Mouse (Mus musculus) intestine, embryonic 16.5 days (tissue): Measurements from ENCODE around the gene Otud4. TPM values are rescaled to one million over a fixed set of nuclear protein-coding genes. Genes with fewer than 3 reads are reported as not detected.
"Not testable (repeated sequence)": the region's sequence is repeated elsewhere in the genome, so short reads cannot be mapped to it uniquely, and the experiment has no call there.

ENCODE experiments used
- ATAC-seq: fragments of 200-750 bp; cut with Nextera tagmentation; 2 replicates; pipeline ENCODE4 v1.8.0; 2017; ENCODE audit warnings: moderate TSS enrichment, moderate library complexity
- H3K27ac ChIP-seq: fragments of 300-500 bp; sonication (generic); 2 replicates; pipeline ENCODE4 v1.5.1; 2014; ENCODE audit warnings: mild to moderate bottlenecking, low read length
- H3K27me3 ChIP-seq: fragments of 300-500 bp; sonication (generic); replicated peaks from 2 replicates; pipeline ENCODE4 v1.6.1; 2014; ENCODE audit warnings: low read length, control low read depth, mixed read lengths; ENCODE audit not compliant: control insufficient read depth, insufficient read depth
- H3K36me3 ChIP-seq: fragments of 300-500 bp; sonication (generic); 2 replicates; pipeline ENCODE4 v1.6.1; 2014; ENCODE audit warnings: low read length, control low read depth; ENCODE audit not compliant: control insufficient read depth, insufficient read depth
- H3K4me1 ChIP-seq: fragments of 300-500 bp; sonication (generic); 2 replicates; pipeline ENCODE4 v1.6.1; 2014; ENCODE audit warnings: low read length, control low read depth, mixed read lengths; ENCODE audit not compliant: control insufficient read depth, insufficient read depth
- H3K4me2 ChIP-seq: fragments of 300-500 bp; sonication (generic); 2 replicates; pipeline ENCODE4 v1.6.1; 2014; ENCODE audit warnings: low read depth, low read length, control low read depth
- H3K4me3 ChIP-seq: fragments of 300-500 bp; sonication (generic); 2 replicates; pipeline ENCODE4 v1.5.1; 2014; ENCODE audit warnings: mild to moderate bottlenecking, low read length
- H3K9ac ChIP-seq: fragments of 300-500 bp; sonication (generic); 2 replicates; pipeline ENCODE4 v1.6.1; 2014; ENCODE audit warnings: low read depth, low read length
- H3K9me3 ChIP-seq: fragments of 300-500 bp; sonication (generic); 2 replicates; pipeline ENCODE4 v1.6.1; 2016; ENCODE audit warnings: low read length, control low read depth; ENCODE audit not compliant: control insufficient read depth
- WGBS: fragments of 180-500 bp; shearing (Covaris S2); extraction: QIAGEN DNeasy Blood & Tissue Kit; methylation state at CpG from one replicate; pipeline ENCODE4 v1.1.7; 2014; 5-methylcytosine and 5-hydroxymethylcytosine counted together
- polyA plus RNA-seq: library from polyadenylated mRNA; unstranded; fragments of >200 nt; fragmentation: Nextera tagmentation; extraction: Ambion mirVana; gene quantifications from 2 replicates; pipeline ENCODE4 v1.2.1, GENCODE M21; 2015

The Otud4 gene
- 8.4 and 8.6 TPM in 2 replicates for polyA plus RNA-seq

DNA sequence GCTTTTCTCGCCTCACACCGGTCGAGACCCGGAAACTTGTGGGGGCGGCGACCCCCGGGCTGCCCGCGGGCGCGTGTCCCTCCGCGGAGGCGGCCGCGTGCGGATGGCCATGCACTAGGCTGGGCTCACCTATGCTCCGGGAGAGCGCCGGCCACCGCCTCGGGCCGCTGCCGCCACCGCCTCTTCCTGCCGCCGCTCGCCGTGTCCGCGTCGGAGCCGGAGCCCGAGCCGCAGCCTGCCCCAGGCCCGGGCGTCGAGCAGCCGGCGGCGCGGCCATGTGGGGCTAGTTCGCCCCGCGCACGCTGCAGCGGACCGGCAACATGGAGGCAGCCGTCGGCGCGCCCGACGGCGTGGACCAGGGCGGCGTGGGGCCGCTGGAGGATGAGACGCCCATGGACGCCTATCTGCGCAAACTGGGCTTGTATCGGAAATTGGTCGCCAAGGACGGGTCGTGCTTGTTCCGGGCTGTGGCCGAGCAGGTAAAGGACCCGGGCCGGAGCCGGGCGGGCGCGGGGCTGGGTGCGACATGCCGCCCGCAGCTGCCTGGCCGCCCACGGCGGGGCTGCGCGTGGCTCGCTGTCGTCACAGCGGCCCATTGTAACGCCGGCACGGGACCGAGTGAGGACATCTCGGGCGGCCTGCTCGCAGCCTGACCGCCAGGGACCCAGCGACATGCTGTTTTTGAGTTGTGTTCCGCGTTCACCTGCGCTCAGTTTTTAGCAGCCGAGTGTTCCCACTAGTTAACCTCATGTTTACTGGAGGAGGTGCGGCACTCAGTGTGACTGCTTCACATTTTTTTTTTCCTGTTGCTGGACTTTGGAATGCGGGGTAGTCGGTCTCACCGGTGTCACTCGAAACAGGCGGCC, at the start of gene Otud4:
Otud4 (plus strand) TSS at position 33 of the 866 bp plus-strand sequence.
- under 1% methylated on average over 103 of the region's 103 CpGs for WGBS
- peak within 1 kb of the TSS; percentile 99 for H3K27ac ChIP-seq
- ATAC-seq: peak; percentile 68

DNA sequence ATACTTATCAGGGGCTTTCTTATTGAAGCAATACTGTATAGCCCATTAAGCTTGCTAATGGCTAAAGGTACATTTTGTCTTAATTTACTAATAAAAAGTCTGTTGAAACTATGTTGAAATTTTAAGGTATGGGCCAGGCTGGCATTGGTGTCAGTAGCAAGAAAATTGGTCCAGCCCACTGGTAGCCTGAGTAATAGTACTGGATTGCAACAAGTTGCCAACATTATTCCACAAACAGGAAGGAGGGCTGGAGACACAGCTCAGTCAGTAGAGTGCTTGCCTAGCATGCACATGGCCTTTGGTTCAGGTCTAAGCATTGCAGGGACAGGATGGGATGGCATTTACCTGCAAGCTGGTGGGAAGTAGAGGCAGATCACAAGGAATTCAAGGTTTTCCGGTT, 38.5 kb upstream of the Otud4 start:
- no peak for ATAC-seq
- H3K27me3 ChIP-seq: no peaks in the 10 kb centered on the region
- no peak overlapping the region for H3K27ac ChIP-seq
- no peak overlapping the region for H3K9ac ChIP-seq
- no peaks in the 10 kb centered on the region for H3K4me1 ChIP-seq
- no peak overlapping the region for H3K4me3 ChIP-seq
- 80% methylated on average over 1 of the region's 1 CpGs for WGBS
- H3K36me3 ChIP-seq: no peaks in the 10 kb centered on the region
- H3K4me2 ChIP-seq: no peak overlapping the region
- H3K9me3 ChIP-seq: no peaks in the 10 kb centered on the region

More for the DNA sequence above, at the start of gene Otud4:
- Histone ChIP-seq H3K4me2 (peak within 1 kb of the TSS; percentile 66), H3K9ac (peak within 1 kb of the TSS; percentile 81), H3K4me1 (peaks cover 15% of the 10 kb centered on the region), H3K27me3 (no peaks in the 10 kb centered on the region), H3K9me3 (no peaks in the 10 kb centered on the region), H3K4me3 (peak within 1 kb of the TSS; percentile 76), H3K36me3 (0 out of 2 replicates have a peak, but pooled peaks cover 3% of the 10 kb centered on the region)

DNA sequence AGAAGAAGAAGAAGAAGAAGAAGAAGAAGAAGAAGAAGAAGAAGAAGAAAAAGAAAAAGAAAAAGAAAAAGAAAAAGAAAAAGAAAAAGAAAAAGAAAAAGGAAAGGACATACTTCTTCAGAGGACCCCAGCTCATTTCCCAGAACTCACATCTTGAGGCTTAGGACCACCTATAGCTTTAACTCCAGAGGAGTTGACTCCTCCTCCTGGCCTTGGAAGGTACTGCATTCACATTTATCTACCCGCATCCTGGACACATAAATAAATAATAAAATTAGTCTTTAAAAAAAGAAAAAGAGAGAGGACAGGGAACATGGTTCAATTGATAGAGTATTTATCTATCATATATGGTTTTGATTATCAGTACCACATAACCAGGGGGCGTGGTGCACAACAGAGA, 36.2 kb upstream of the Otud4 start:
- not testable (repeated sequence) for ATAC-seq, H3K9me3 ChIP-seq, H3K9ac ChIP-seq, H3K27ac ChIP-seq, H3K4me2 ChIP-seq, H3K36me3 ChIP-seq, H3K27me3 ChIP-seq, H3K4me1 ChIP-seq, H3K4me3 ChIP-seq
- 40% methylated on average over 2 of the region's 2 CpGs for whole genome bisulfite sequencing

- no peak for ATAC-seq
- no peak overlapping the region for H3K27ac ChIP-seq
- no peaks in the 10 kb centered on the region for H3K9me3 ChIP-seq
- no peaks in the 10 kb centered on the region for H3K4me1 ChIP-seq
- H3K36me3 ChIP-seq: no peaks in the 10 kb centered on the region
- H3K27me3 ChIP-seq: no peaks in the 10 kb centered on the region
- H3K4me2 ChIP-seq: no peak overlapping the region
- no peak overlapping the region for H3K9ac ChIP-seq
- no peak overlapping the region for H3K4me3 ChIP-seq
These were observed 33.2 kb upstream of the Otud4 start for GRCm38 (mm10) chr8:79606225-79606624.

- Histone ChIP-seq H3K9me3 (no peaks in the 10 kb centered on the region), H3K36me3 (no peaks in the 10 kb centered on the region), H3K4me1 (no peaks in the 10 kb centered on the region), H3K27me3 (no peaks in the 10 kb centered on the region), H3K27ac (no peak overlapping the region), H3K4me3 (no peak overlapping the region), H3K4me2 (no peak overlapping the region), H3K9ac (no peak overlapping the region)
- ATAC-seq: no peak
- WGBS: 49% methylated on average over 5 of the region's 5 CpGs
These were observed 32.6 kb upstream of the Otud4 start for GRCm38 (mm10) chr8:79606751-79607300.

- no peak for ATAC-seq
- H3K27me3 ChIP-seq: no peaks in the 10 kb centered on the region
- no peak overlapping the region for H3K27ac ChIP-seq
- no peak overlapping the region for H3K4me2 ChIP-seq
- no peaks in the 10 kb centered on the region for H3K36me3 ChIP-seq
- no peaks in the 10 kb centered on the region for H3K9me3 ChIP-seq
- no peak overlapping the region for H3K9ac ChIP-seq
- no peaks in the 10 kb centered on the region for H3K4me1 ChIP-seq
- H3K4me3 ChIP-seq: no peak overlapping the region
- WGBS: 80% methylated on average over 3 of the region's 3 CpGs
These were observed 30.7 kb upstream of the Otud4 start for GRCm38 (mm10) chr8:79608701-79609100.

GRCm38 (mm10) chr8:79610268-79610667, 29.1 kb upstream of the Otud4 start:
- Histone ChIP-seq H3K36me3 (no peaks in the 10 kb centered on the region), H3K4me1 (no peaks in the 10 kb centered on the region), H3K9ac (no peak overlapping the region), H3K27me3 (no peaks in the 10 kb centered on the region), H3K4me3 (no peak overlapping the region), H3K27ac (no peak overlapping the region), H3K4me2 (no peak overlapping the region), H3K9me3 (no peaks in the 10 kb centered on the region)
- no peak for ATAC-seq

DNA sequence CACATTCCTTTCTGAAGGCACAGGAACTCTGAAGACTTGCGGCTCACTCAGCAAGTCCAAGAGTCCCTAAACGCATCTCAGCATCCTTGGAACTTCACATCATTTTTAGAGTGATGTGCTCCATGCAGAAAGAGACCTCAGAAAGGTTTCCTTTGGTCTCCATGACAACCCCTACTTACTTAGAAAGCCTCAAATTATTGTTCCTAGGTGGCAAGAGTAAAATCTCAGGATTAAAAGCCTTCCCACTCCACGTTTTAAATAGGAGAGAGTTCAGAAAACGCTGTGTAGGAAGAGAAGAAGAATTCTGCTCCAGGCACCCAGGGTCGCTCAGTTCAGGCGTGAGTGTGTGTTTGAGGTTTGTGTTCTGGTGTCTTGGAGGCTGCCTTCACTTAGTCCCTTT, 27.1 kb upstream of the Otud4 start:
- WGBS: 72% methylated on average over 6 of the region's 6 CpGs

DNA sequence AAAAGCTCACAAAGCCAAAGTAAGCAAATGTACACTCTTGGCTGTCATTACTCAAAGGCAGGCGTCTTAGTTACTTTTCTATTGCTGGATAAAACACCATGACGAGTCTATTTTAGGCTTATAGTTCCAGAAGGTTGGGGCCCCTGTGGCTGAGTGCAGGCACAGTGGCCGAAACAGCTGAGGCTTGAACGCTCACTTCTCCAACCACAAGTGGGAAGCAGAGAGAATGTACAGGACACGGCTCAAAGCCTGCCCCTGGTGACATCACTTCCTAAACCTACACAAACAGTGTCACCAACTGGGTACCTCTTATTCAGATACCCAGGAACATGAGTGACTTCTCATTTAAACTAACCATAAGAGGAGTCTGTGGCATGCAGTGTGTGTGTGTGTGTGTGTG, 26.5 kb upstream of the Otud4 start:
- Histone ChIP-seq H3K4me2 (no peak overlapping the region), H3K4me3 (no peak overlapping the region), H3K4me1 (no peaks in the 10 kb centered on the region), H3K27me3 (no peaks in the 10 kb centered on the region), H3K9ac (no peak overlapping the region), H3K9me3 (no peaks in the 10 kb centered on the region), H3K36me3 (no peaks in the 10 kb centered on the region), H3K27ac (no peak overlapping the region)
- no peak for ATAC-seq
- 44% methylated on average over 5 of the region's 5 CpGs for WGBS

More for the DNA sequence above, 27.1 kb upstream of the Otud4 start:
- Histone ChIP-seq H3K4me3 (no peak overlapping the region), H3K27ac (no peak overlapping the region), H3K27me3 (no peaks in the 10 kb centered on the region), H3K36me3 (no peaks in the 10 kb centered on the region), H3K4me2 (no peak overlapping the region), H3K9me3 (no peaks in the 10 kb centered on the region), H3K9ac (no peak overlapping the region), H3K4me1 (no peaks in the 10 kb centered on the region)
- no peak for ATAC-seq
